Mouse (Mus musculus) left cerebral cortex, adult 8-10 months (tissue): ENCODE measurements around the gene Zfp981. TPM values are rescaled to one million over a fixed set of nuclear protein-coding genes. Genes with fewer than 3 reads are reported as not detected.

ENCODE experiments used
- total RNA-seq, 4 experiments: library from RNA; stranded (reverse); gene quantifications; 2 replicates each; pipeline ENCODE4 v1.2.4; 2022

The Zfp981 gene
- total RNA-seq, 4 experiments from 2014 or later: 0.27 to 1.2 TPM; not detected in 2

Other genes starting within 250 kb of the Zfp981 start
- gene Zfp992, start 53.0 kb upstream of the Zfp981 start, total RNA-seq: 1 to 10 TPM; 2.5 to 3.6 (median 3.3) TPM
- gene Zfp993, start 108.9 kb downstream of the Zfp981 start, total RNA-seq: 1 to 10 TPM; 3.9 to 5.7 (median 5.0) TPM